Mouse (Mus musculus): ENCODE results near the gene Ints5.
"Not testable (repeated sequence)": the region's sequence is repeated elsewhere in the genome, so short reads cannot be mapped to it uniquely, and the experiment has no call there.

The Ints5 gene

DNA sequence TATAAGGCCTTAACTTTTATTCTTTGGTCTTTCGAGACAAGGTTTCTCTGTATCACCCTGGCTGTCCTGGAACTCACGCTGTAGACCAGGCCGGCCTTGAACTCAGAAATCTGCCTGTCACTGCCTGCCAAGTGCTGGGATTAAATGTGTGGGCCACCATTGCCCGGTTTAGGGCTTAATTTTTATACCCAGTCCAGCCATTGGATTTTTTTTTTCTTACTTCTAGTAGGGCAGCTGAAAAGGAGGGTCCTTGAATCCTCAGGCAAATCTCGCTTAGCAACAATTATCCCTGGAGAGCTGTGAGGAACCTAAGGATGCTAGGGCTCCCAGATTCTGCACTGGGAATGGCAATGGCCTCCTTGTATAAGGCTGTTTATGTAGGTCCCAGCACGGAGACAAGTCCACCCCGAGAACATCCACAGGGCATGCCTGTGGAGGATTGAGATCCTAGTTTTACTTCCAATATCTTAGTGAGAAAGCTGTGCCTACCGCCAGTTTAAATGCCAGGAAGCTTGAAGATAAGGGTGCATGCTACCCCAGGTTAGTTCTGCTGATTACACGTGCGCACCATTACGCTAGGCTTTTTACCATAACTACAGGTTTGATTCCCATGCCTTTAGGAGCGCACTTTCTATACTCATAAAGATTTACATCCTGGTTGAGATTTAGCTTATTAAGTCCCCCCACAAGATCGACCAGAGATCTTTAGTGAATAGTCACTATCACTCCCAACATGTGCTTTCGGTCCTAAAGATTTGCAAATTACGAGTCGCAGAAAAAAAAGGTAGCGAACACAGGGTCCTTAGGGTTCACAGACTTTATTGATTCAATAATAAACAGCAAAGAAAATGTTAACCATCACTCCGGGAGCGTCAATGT, 5.0 kb upstream of the Ints5 start:
- DNase-seq (ENCODE audit: inconsistent ontology term), result peak; percentile 24

DNA sequence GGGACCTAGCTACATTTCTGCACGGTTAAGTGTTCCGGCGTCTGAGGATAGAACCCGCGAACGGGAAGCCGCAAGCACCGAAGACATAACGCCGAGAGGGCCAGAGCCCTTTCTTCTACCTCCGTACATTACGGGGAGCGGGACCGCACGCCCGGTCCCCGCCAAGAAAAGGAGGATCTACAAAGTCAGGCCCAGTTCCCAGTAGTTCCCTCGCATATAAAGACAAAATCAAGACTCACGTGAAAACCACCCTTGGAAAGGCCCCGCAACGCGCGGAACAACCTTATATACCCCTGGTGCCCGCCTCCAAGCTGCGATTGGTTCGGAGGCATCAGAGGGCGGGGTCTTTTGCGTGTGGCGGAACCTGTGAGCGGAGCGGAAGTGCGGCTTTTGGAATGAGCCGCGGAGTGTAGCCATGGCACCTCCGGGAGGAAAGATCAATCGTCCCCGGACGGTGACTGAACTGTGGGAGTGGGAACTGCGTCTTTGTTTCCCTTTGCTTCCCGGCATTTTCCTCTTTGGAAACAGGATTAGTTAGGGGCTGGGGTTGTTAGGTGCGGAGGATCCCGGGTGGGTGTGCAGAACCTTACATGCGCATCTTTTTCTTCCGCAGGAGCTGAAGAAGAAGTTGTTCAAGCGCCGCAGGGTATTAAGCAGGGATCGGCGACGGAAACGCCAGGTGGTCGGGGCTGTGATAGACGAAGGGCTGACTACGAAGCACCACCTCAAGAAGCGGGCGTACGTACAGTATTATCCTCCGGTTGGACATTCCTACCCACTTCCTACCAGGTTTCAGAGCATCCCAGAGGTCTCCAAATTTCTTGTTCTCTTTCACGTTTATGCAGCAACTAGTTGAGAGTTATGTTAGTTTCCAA, 4.1 kb upstream of the Ints5 start, which contains the start of the genes 1810009A15Rik and Gm49416:
Gene 1810009A15Rik (plus strand): TSS at position 343 of the 875 bp plus-strand sequence.
Gene Gm49416 (plus strand): TSS at position 416 of the 875 bp plus-strand sequence.
- DNase-seq (ENCODE audit: inconsistent ontology term), result peak; percentile 93

GRCm38 (mm10) chr19:8895397-8895960, 2.7 kb downstream of the Ints5 start:
- no peak for DNase-seq (ENCODE audit: inconsistent ontology term)

GRCm38 (mm10) chr19:8896231-8896630, 3.4 kb downstream of the Ints5 start:
- not testable (repeated sequence) for DNase-seq (ENCODE audit: inconsistent ontology term)

GRCm38 (mm10) chr19:8897211-8897864, 4.5 kb downstream of the Ints5 start:
- DNase-seq (ENCODE audit: inconsistent ontology term), result peak; percentile 64

- DNase-seq (ENCODE audit: inconsistent ontology term), result peak; percentile 97
These were observed 5.2 kb downstream of the Ints5 start, which contains the start of gene Ganab for GRCm38 (mm10) chr19:8897865-8898495. TSS of gene Ganab (plus strand) at chr19:8898071.

GRCm38 (mm10) chr19:8898576-8898975, 5.8 kb downstream of the Ints5 start:
- DNase-seq (ENCODE audit: inconsistent ontology term), result no peak

GRCm38 (mm10) chr19:8899079-8899478, 6.3 kb downstream of the Ints5 start:
- DNase-seq (ENCODE audit: inconsistent ontology term), result no peak

- no peak for DNase-seq (ENCODE audit: inconsistent ontology term)
These were observed 10.6 kb downstream of the Ints5 start for GRCm38 (mm10) chr19:8903412-8903811.

- DNase-seq (ENCODE audit: inconsistent ontology term), result no peak
These were observed 15.7 kb downstream of the Ints5 start for GRCm38 (mm10) chr19:8908531-8908930.

DNA sequence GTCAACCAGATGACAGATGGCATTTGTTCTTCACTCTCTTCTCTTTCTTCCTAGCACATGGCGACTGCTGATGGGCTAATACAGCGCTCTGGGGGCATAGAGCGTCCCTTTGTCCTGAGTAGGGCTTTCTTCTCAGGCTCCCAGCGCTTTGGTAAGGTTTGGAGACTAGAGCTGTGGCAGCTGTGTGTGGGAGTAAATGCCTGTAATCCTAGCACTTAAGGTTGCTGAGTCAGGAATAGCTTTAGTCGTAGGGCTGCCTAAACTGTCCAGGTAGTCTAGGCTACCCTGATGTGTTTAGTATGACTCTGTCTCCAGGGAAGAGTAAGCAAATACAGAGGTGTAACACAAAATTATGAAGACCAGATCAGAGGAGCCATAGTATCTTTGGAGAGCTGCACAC, 19.0 kb downstream of the Ints5 start:
- no peak for DNase-seq (ENCODE audit: inconsistent ontology term)

DNA sequence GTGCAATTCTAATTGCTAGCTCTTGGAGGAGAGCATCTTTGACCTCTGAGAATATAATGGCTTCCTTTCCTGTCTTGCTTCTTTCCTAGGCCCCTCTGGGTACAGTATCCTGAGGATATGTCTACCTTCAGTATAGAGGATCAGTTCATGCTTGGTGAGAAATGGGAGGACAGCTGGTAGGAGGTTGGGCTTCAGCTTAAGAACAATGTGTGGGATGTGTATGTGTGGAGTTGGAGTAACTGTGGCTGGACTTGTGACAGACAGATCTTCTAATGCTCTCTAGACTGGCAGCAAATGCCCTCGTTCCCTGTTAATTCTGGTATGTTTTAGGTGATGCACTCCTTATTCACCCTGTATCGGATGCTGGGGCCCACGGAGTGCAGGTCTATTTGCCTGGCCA, 21.4 kb downstream of the Ints5 start:
- DNase-seq (ENCODE audit: inconsistent ontology term), result no peak

DNA sequence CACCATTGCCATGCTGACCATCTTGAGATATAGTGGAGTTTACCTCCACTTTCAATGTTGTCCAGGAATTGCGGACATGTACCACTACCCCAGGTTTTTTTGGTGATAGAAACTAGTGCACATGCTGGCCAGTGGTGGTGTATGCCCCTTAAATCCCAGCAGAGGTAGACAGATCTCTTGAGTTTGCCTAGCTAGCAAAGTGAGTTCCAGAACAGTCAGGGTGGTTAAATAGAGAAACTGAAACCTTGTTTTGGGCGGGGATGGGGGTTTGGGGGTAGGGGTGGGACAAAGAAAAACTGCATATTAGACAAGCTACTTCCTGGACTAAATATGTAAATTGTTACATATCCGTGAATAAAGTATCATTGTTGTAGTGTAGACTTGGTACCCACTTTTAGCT, 26.2 kb downstream of the Ints5 start:
- DNase-seq (ENCODE audit: inconsistent ontology term), result no peak

DNA sequence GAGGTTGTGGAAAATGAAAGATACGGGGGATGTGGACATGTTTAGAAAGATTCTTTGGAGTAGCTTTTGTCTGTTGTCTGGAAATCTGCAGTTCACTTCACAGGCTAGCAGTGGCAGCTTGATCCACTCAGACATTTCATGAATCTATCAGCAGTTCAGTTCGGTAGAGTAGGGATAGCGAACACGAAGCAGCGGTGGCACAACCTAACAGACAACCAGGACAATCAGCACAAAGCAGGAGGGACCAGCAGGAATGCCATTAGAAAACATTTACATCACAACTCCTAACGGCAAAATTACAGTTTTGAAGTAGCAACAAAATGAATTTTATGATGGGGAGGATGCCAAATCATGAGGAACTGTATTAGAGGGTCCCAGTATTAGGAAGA, 26.9 kb downstream of the Ints5 start:
- DNase-seq (ENCODE audit: inconsistent ontology term), result no peak

- peak; percentile 96 for DNase-seq (ENCODE audit: inconsistent ontology term)
These were observed 27.4 kb downstream of the Ints5 start, which contains the start of gene B3gat3 for GRCm38 (mm10) chr19:8920073-8920736. TSS of gene B3gat3 (plus strand) at chr19:8920374.

DNA sequence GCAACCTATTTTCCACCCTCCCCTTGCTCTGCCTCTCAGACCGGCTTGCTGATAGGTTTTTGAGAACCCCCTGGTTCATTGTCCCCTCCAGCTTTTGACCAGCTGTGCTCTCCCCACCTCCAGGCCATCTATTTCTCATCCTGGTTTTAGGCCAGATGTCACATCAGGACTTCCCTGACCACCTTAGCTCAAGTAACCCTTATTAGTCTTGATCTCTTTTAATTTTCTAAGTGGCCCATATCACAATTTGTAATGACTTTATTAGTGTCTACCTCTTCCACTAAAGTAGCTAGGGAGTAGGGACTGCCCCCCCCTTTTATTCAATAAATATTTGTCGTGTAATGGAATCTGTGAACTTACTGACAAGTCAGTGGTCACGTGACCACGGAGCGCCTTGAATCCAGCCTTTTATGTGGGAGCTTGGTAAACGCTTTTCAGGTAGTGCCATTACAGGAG, 28.1 kb downstream of the Ints5 start:
- DNase-seq (ENCODE audit: inconsistent ontology term), result peak; percentile 55

DNA sequence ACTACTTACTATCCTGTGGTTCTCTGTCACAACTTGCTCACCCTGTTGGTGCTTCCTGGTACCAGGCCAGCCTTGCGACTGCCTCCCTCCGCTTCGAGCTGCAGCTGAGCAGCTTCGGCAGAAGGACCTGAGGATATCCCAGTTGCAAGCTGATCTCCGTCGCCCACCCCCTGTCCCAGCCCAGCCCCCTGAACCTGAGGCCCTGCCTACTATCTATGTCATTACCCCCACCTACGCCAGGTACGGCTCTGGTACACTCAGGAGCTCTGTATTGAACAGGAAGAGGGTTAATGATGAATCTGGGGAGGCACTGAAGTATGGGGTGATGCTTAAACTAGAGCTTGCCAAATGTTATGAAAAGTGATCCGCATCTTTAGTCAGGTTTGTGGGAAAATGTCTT, 28.9 kb downstream of the Ints5 start:
- DNase-seq (ENCODE audit: inconsistent ontology term), result no peak

- DNase-seq (ENCODE audit: inconsistent ontology term), result no peak
These were observed 34.0 kb downstream of the Ints5 start for GRCm38 (mm10) chr19:8926766-8927165.

GRCm38 (mm10) chr19:8927891-8928525, 35.2 kb downstream of the Ints5 start:
- DNase-seq (ENCODE audit: inconsistent ontology term), result no peak
